Mouse (Mus musculus) left cerebral cortex, adult 8-10 months (tissue): ENCODE measurements around the gene Caml. TPM values are rescaled to one million over a fixed set of nuclear protein-coding genes. Genes with fewer than 3 reads are reported as not detected.
A peak's percentile ranks its signal among the peaks of the same experiment; 100 is the strongest.
"Not testable (repeated sequence)": the region's sequence is repeated elsewhere in the genome, so short reads cannot be mapped to it uniquely, and the experiment has no call there.

Source experiments
- DNase-seq, 2 experiments: peaks; one replicate each; pipeline ENCODE4 v3.0.0; 2022; ENCODE audit warnings: low spot score in 2 of 2
- total RNA-seq, 4 experiments: library from RNA; stranded (reverse); gene quantifications; 2 replicates each; pipeline ENCODE4 v1.2.4; 2022

Caml gene
- total RNA-seq, 4 experiments from 2014 or later, result 37.7 to 49.5 (median 43.4) TPM

GRCm38 (mm10) chr13:55620275-55620674, 2.5 kb upstream of the Caml start:
- no peak for DNase-seq

DNA sequence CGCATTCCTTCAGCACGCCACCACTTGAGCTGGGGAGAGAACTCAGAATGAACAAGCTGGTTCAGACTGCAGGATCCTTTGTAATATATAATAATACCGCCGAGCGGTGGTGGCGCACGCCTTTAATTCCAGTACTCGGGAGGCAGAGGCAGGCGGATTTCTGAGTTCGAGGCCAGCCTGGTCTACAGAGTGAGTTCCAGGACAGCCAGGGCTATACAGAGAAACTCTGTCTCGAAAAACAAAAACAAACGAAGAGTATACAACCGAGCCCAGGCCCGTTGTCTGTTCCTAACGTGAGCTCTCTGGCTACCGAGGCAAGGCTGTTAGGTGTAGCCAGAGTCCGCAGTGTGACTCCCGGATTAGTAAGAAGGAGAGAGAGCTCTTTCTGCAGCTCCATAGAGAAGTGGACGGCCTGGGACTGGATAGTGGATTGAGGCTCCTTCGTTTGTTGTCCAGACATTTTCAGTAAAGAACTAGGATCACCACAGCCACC, 603 bp upstream of the Caml start:
- DNase-seq, result not testable (repeated sequence)

GRCm38 (mm10) chr13:55634639-55635127, 11.9 kb downstream of the Caml start, which contains the start of gene Ddx46:
Gene Ddx46, plus strand, starts transcription at chr13:55635027.
- peak; percentile 76 to 82 for DNase-seq

GRCm38 (mm10) chr13:55635146-55635571, 12.4 kb downstream of the Caml start:
- peak in 1 of 2 experiments; percentile 17 for DNase-seq

DNA sequence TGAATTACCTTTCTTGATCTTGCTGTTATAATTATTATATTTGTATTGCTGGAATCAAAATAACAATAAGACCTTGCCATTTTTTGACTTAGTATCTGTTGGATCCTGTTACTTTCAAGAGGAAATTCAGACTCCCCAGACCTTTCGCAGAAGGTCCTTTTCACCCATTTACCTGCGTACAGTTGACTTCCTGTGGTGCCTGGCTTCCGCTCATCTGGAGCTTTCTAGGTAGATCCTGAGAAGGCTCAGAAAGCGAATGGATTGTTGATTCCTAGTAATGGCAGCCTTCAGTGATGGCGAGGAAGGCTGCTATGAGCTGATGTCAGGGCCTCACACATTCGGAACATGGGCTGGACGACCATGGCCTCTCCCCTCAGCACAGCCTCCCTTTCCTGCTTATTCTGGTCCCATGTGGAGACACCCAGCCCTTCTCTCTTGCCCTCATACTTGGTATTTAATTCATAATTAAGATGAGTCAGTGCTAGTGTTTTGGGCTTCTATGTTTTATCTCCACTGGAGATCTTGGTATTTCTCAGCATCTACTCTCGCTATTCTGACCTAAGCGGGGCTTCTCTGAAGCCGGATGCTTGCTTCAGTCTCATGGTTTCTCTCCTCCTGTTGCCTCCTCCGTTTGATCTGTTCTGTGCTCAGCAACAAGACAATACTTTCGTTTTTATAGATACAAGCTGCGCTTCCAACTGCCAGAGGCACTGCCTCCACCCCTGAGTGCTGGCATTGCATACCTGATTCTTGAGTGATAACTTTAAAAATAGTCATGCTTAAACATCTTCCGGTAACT, 13.6 kb downstream of the Caml start:
- no peak for DNase-seq

GRCm38 (mm10) chr13:55640480-55640879, 17.7 kb downstream of the Caml start:
- peak; percentile 27 to 76 for DNase-seq

- DNase-seq, result no peak
Observed at GRCm38 (mm10) chr13:55644525-55644924, 21.7 kb downstream of the Caml start.

GRCm38 (mm10) chr13:55650098-55650497, 27.3 kb downstream of the Caml start:
- no peak for DNase-seq

DNA sequence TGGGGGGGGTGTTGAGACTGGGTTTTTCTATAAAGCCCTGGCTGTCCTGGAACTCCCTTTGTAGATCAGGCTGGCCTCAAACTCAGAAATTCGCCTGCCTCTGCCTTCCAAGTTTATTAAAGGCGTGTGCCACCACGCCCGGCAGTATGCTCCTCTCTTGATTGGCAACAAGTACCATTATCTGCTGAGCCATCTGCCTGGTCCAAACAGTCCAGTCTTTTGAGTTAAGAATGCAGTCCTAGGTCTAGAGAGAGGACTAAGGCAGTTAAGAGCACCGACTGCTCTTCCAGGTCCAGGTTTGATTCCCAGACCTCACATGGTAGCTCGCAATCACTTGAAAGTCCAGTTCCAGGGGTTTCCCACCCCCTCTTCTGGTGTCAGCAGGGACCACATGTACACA, 28.2 kb downstream of the Caml start:
- DNase-seq, result no peak

DNA sequence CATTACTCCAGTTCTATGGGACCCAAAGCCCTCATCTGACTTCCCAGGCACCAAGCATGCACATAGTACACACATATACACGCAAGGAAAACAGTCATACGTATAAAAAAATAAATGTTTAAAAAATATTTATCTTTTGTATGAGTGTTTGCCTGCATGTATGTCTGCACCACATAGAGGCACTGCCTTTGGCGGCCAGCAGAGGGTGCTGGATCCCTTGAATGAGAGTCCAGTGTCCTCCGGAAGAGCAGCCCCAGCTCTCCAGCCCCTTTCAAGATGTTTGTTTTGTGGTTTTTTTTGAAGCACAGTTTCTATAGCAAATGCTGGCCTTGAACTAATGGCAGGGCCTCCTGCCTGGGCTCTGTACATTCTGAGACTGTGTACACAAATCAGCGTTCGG, 45.7 kb downstream of the Caml start:
- DNase-seq, result no peak

DNA sequence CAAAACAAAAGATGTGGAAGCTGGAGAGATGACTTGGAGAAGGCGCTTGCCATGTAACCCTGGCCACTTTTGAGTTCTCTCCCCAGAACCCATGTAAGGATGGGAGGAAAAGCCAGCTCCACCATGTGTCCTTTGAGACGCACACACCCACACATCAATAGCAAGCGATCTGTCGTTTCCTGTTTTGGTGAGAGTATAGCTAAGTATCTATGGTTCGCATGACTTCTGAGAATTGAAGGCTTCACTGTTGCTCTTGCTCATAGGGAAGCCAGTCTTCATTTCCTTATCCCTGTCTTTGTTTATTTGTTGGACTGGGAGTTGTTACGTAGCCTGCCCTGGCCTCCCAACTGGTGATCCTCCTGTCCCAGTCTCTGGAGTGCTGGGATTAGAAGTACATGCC, 49.9 kb downstream of the Caml start:
- no peak for DNase-seq

DNA sequence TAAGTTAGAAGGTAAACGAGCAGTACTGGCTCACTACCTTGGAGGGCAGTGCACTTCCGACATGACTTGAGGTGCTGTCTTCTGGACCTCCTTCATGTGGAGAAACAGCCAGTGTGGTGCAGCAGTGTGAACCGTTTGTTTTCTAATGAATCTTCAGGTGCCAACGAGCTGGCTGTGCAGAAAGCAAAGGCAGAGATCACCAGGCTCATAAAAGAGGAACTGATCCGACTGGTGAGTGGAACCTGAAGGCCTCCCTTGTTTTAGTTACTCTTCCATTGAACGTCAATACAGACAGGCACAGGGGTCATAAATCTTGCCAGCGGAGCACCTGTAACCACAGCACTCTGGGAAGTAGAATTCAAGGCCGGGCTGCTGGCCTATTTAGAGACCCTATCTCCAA, 54.6 kb downstream of the Caml start:
- no peak for DNase-seq

Other genes starting within 250 kb of the Caml start
- under 1 TPM in 2 of 4 experiments, not detected in 2; 0.16 to 0.17 TPM for gene Slc34a1, start 224.8 kb upstream of the Caml start, total RNA-seq
- gene Pfn3, start 207.8 kb upstream of the Caml start, total RNA-seq, result not detected
- under 1 TPM; 0.39 to 0.98 (median 0.75) TPM for gene F12, start 196.2 kb upstream of the Caml start, total RNA-seq
- gene Grk6, start 177.9 kb upstream of the Caml start, total RNA-seq, result 10 to 100 TPM; 60.0 to 65.3 (median 61.9) TPM
- 10 to 100 TPM; 50.8 to 62.7 (median 59.7) TPM for gene Prr7, start 158.7 kb upstream of the Caml start, total RNA-seq
- gene Dbn1, start 134.9 kb upstream of the Caml start, total RNA-seq, result 100 to 1,000 TPM; 216 to 253 (median 234) TPM
- 10 to 100 TPM; 78.3 to 93.8 (median 85.9) TPM for gene Pdlim7, start 109.3 kb upstream of the Caml start, total RNA-seq
- gene Dok3, start 93.7 kb upstream of the Caml start, total RNA-seq, result 1 to 10 TPM; 3.7 to 6.3 (median 5.2) TPM
- gene Ddx41, start 86.3 kb upstream of the Caml start, total RNA-seq, result 10 to 100 TPM; 44.5 to 55.2 (median 48.2) TPM
- 10 to 100 TPM; 73.2 to 80.1 (median 73.8) TPM for gene Fam193b, start 51.9 kb upstream of the Caml start, total RNA-seq
- gene Tmed9, start 49.3 kb upstream of the Caml start, total RNA-seq, result 100 to 1,000 TPM; 125 to 136 (median 132) TPM
- 10 to 100 TPM; 24.5 to 26.2 (median 25.5) TPM for gene B4galt7, start 23.1 kb upstream of the Caml start, total RNA-seq
- gene Ddx46, start 12.0 kb downstream of the Caml start, total RNA-seq, result 10 to 100 TPM; 39.6 to 48.5 (median 45.3) TPM
- 10 to 100 TPM; 65.8 to 72.3 (median 68.7) TPM for gene B230219D22Rik, start 70.1 kb downstream of the Caml start, total RNA-seq
- gene Txndc15, start 91.6 kb downstream of the Caml start, total RNA-seq, result 10 to 100 TPM; 68.2 to 79.0 (median 74.8) TPM
- 10 to 100 TPM; 28.6 to 32.2 (median 31.0) TPM for gene Pcbd2, start 104.4 kb downstream of the Caml start, total RNA-seq
- under 1 TPM in 3 of 4 experiments, not detected in 1; 0.48 to 0.63 (median 0.59) TPM for gene Catsper3, start 161.6 kb downstream of the Caml start, total RNA-seq
- not detected for gene Pitx1, start 213.2 kb downstream of the Caml start, total RNA-seq